Comparison of ENCODE assay signal across 17 mouse cellular contexts in genomic region chr1:106162581-106162980, GRCm38 (mm10). TPM values are rescaled to one million over a fixed set of nuclear protein-coding genes. Genes with fewer than 3 reads are reported as not detected.
A peak's percentile ranks its signal among the peaks of the same experiment; 100 is the strongest.
DNase-seq lines count a peak whose midpoint lies in the region; ATAC-seq and TF ChIP-seq lines count a peak whose summit lies in the region.
"Had no signal": no experiment of that assay in that cellular context is flagged by ENCODE, and none has a peak within 500 bp of the region (broad histone marks: within the 10 kb centered on the region; RNA-seq: fewer than 3 reads in every experiment).

No protein-coding gene starts in this region.

- ATAC-seq in megakaryocyte progenitor cell, adult 5-6 weeks (replicated peaks; ENCODE audit: poor library complexity): peak; percentile 95
- ATAC-seq: forebrain, embryonic 13.5 days; hindbrain, embryonic 16.5 days had no signal

- peak; percentile 45 for DNase-seq in lung, postnatal 36 days
- DNase-seq in lung, postnatal 4 days: no peak
- no peak for DNase-seq in kidney, adult 8-10 months
- DNase-seq in c-Kit-positive CD71-positive TER-119-positive erythroid progenitor cells, embryonic 14.5 days (ENCODE audit: low spot score): no peak
- DNase-seq in embryo, embryonic 11 days: no peak
- DNase-seq: adrenal gland, postnatal 14 days; midbrain, embryonic 14.5 days; thymus, adult 18-20 months had no signal

- peaks cover 8% of the 10 kb centered on the region for H3K4me1 ChIP-seq in bone marrow, adult 2 months (ENCODE audit: control insufficient read depth, insufficient read depth, low read length)
- H3K4me1 ChIP-seq: forebrain, embryonic 13.5 days; kidney, embryonic 15.5 days; limb, embryonic 12.5 days; lung, embryonic 15.5 days; neural tube, embryonic 12.5 days had no signal

- no peak for TF ChIP-seq POLR2A in bone marrow, adult 2 months (IDR thresholded peaks at IDR 0.05; ENCODE audit: borderline replicate concordance, control insufficient read depth, low read depth, low read length)

- H3K4me3 ChIP-seq in bone marrow, adult 2 months (replicated peaks; ENCODE audit: control insufficient read depth, low read depth, low read length): no peak overlapping the region
- H3K4me3 ChIP-seq: forebrain, embryonic 13.5 days; heart, adult 2 months; kidney, embryonic 15.5 days; limb, embryonic 12.5 days; lung, embryonic 15.5 days; neural tube, embryonic 12.5 days had no signal

- TF ChIP-seq CTCF in bone marrow, adult 2 months (IDR thresholded peaks at IDR 0.05; ENCODE audit: control insufficient read depth, insufficient read depth, low read length): no peak

- peak overlapping the region; percentile 85 for H3K27ac ChIP-seq in bone marrow, adult 2 months (ENCODE audit: control insufficient read depth, insufficient read depth, low read depth, low read length, poor library complexity)
- H3K27ac ChIP-seq: forebrain, embryonic 13.5 days; heart, adult 2 months; kidney, embryonic 15.5 days; limb, embryonic 12.5 days; lung, embryonic 15.5 days; neural tube, embryonic 12.5 days had no signal

- 9% methylated on average over 7 of the region's 7 CpGs for WGBS in bone marrow, adult 2 months

RNA-seq across cellular contexts. Expression of gene Phlpp1, which starts 9.0 kb away (rescaled TPM):
- 2.6 and 3.2 TPM in 2 replicates for polyA plus RNA-seq in bone marrow, adult 2 months (2011; ENCODE audit: insufficient read depth, insufficient read length, low replicate concordance, missing spikeins)
- 1.1 and 2.6 TPM in 2 replicates for total RNA-seq in megakaryocyte progenitor cell, adult 5-6 weeks (2015)
- 0.92 and 2.1 TPM in 2 replicates for total RNA-seq in megakaryocyte progenitor cell, adult 5-6 weeks (2017)
